Mouse (Mus musculus) bone marrow macrophage, adult 2 months (primary cell): ENCODE measurements around the gene Pop4.

Experiments
- CTCF ChIP-seq: IDR thresholded peaks from 2 replicates; pipeline ENCODE4 v1.5.1; 2012; ENCODE audit warnings: low read depth, mild to moderate bottlenecking, low read length, moderate library complexity
- POLR2A ChIP-seq: IDR thresholded peaks from 2 replicates; pipeline ENCODE4 v1.6.1; 2012; ENCODE audit warnings: mild to moderate bottlenecking, low read depth, low read length, borderline replicate concordance

DNA sequence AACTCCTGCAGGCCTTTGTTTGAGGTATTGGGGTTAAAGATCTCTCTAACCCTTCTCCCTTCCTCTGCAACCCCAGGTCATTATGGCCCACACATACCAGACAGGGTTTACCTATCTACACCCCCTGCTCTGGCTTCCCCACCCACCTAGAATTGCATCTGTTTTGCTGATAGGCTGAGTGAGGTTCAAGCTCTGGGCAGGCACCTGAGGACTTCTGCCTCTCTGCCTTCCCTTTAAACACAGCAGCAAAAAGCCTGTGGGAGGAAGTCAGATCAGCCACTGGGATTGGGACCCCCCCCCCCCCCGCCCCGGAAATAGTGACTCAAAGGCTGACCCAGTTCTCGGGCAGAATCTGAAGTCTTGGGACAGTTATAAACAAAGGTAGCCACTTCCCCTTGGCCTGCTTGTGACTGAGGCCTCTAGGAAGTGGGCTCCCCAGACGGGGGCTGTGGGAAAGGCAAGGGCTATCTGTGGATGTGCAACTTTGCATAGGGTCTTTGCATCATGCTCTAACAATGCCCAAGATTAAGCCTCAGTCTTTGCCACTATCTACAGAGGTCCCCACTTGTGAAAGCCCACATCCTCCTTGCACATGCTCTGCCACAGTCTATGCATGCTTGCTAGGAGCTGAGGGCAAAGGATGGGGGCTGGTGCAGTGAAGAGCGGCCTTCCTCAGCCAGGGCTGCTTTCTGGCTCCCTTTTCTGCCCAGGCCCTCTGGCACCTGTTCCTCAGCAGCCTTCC is 56.6 kb downstream of the Pop4 start:
- TF ChIP-seq CTCF (no peak), POLR2A (no peak)
